Mouse (Mus musculus): ENCODE measurements around the gene Pop5.

Pop5 gene

DNA sequence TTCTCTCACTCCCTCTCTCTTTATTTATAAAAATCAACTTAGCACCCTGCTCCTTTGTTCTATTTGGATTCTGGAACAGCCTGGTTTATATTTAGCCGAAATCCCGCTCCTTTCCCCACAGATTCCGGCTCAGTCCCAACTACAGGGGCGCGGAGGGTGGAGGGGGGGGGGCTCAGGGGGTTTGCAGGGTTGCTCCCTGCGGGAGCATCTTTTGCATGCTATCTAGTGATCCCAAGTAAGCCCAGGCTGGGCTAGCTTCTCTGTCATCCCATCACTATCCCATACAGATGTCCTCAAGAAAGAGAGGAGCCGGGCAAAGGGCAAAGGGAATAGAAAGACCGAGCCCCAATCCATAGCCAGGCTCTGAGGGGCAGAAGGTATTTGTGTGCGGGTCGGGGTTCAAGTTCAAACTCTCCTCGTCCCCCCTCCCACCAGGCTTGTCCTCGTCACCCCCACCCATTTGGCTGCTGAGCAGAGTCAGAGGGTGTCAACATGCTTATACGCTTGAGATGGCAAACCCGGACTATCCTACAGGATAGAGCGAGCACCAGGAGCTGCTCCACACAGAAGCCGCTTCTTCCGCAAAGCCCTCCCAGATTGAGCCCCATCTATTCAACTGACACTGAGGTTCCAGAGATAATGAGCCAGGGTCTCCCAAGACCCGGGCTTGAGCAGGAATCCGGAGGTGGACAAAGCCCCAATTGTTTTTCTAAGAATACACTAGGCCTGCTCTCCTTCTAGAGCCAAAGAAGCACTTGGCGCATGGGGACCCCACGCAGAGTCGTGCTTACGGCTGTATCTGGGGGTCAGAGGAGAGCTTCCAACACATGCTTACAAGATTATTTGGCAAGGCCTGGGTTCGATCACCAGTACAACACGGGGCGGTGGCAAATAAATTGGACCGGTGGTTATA lies 20.1 kb upstream of the Pop5 start:
- no peak for DNase-seq

DNA sequence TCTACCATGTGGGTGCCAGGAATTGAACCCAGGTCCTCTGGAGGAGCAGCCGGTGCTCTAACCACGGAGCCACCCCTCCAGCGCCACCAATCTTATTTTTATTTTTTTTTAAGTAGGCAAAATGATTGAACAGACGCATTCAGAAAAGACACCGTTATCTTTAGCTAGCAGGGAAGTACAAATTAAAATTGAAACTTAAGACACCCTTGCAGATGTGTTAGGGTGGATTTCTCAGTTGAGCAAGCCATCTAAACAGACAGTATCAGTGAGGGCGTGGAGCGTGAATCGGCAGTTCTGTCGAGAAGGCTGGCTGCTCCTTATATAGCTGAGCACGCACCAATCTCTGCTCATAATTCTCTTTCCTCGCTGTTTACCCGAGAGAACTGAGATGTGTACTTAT lies 17.6 kb upstream of the Pop5 start:
- no peak for DNase-seq

DNA sequence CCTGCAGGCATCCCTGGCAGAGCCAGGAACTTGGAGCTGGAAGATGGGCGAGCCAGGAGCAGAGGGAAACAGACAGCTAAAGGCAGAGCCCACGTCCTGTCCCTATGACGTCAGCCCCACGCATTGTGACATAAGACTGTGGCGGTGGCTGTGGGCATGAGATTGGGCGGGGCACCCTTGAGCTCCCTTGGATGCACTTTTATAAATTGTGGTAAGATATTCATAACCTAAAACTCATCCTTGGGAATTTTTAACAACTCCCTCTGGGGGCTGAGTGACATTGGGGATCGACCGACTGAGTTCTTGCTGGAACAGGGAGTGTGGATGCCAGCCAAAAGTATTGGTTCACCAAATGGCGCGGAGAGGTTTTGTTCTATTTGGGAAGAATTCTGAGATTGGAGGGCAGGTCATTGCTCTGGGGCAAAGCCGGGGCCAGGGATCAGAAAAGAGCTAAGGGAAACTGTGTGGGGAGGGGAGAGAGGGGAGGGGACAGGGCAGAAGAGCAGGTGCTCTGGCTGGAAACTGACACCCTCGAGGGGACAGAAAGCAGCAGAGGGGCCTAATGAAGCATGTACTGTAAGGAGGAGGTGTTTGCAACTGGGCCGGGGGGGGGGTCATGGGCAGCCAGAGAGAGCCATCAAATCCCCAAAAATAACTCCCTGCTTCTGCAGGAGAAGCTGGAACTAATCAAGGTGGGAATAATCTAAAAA lies 14.6 kb upstream of the Pop5 start:
- DNase-seq, result no peak

DNA sequence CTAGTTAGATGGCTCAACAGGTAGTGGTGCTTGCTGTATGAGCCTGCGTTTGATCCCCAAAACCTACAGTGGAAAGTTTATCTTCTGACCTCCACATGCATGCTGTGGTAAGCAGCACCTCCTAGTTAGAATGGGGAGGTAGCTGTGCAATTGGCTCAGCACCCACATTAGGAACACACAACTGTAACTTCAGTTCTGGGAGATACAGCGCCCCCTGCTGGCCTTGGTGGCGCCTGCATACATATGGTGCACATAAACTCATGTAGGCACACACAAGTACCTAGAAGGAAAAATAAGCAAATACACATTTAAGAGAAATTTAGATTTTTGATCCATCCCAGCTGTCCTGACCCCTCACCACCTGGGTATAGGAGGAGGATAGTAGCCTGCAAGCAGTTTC lies 13.2 kb upstream of the Pop5 start:
- DNase-seq, result no peak

DNA sequence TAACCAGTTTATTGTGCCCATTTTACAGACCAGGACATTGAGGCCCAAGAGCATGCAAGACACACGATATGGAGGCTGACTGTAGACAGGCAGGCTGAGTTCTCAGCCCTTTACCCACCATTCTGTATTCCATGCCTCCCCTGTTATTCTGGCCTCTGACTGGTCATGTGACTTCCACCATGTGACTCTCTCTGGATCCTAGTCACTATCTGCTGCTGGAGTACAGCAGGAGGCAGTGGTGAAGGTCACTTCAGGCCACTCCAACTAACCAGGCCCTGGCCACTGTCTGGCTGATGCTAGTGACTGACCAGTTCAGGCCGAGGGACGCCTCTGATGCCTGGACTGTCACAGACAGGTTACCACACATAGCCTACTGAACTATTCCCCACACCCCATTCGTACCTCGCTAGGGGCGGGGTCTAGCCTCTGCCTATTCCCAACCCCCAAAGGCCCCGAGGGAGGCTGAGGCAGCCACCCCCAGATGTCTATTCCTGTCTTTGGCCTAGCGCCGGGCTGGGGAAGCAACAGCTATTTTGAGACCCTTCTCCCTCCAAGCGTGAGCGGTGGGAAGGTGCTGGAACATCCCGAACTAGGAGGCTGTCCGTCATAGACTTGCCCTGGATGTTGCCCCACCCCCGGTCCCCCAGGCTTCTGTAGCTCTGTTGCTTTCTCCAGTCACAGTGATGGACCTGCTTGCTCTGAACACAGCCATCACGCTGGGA lies 4.6 kb upstream of the Pop5 start:
- no peak for DNase-seq

DNA sequence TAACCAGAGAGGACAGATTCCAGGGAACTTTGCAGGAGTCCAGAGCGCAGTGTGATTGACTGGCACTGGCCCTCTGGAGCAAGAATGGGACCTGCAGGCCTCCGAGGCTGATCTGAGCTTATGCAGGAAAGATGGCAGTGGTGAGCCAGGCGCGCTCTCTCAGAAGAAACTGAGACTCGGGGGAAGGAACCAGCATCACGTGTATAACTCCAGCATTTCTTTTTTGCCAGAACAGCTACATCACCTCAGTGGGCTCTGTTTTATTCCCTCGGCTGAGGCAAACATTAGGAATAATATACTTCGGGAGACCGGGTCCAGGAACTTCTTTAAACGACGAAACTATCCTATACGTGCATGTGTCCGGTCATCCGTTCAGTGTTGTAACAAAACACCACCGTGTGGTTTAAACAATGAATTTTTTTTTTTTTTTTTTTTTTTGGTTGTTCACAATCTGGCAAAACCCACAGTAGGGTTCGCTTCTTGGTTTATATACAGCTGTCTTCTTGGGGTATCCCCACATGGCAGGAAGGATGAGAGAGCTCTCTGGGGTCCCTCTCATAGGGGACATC lies 4.0 kb upstream of the Pop5 start:
- DNase-seq, result no peak

DNA sequence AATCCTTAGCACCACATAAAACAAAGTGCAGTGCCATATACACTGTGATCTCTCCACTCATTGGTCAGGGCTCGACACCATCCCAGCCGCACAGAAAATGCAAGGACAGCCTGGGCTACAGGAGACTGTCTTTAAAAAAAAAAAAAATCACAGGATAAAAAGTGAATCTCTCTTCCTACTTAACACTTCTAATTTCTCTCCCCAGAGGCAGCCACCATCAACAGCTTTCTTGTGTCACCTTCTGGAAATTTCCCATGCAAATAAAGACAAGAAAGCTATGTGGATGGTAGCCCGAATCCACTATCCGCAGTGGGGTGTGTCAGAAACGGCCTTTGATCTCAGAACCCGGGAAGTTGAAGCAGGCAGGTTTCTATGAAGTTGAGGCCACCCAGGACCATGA lies 3.1 kb upstream of the Pop5 start:
- DNase-seq, result no peak

DNA sequence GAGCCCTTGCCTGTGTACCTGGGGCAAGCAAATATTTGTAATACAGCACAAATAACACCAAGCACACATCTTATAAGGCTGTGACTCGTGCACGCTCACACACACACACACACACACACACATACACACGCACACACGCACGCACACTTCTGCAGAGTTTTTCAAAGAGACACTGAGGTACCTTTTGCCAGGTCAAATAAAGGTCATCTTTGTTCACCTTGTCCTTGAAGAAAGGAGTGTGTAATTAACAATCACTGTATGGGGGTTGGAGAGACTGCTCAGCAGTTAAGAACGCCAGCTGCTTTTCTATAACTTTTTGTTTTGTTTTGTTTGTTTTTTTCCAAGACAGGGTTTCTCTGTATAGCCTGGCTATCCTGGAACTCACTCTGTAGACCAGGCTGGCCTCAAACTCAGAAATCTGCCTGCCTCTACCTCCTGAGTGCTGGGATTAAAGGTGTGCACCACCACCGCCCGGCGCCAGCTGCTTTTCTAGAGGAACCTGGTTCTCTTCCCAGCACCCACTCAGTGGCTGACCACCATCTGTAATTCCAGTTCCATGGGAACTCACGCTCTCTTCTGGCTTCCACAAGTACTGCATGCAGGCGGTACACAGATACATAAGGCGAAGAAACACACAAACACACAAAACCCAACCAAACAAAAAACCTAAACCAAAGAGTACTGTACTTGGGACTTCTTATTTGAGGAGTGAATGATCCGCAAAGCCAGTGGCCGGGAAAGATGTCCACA lies 2.4 kb upstream of the Pop5 start:
- no peak for DNase-seq

DNA sequence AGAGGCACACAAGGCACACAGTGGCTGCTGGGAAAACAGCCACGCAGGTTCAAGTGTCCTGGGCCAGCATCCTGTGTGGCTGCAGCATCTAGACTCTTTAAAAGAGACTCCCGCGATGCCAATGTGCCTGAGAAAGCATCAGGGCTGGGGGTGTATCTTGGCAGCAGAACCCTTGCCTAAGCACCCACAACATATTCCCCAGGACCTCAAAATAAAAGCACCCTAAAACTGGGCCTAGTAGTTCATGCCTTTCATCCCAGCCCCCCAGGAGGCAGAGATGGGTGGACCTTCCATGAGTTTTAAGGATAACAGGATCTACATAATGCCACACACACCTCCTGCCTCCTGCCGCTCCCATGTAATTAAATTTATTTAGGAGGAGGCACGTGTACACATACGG lies 1.1 kb upstream of the Pop5 start:
- DNase-seq, result no peak

DNA sequence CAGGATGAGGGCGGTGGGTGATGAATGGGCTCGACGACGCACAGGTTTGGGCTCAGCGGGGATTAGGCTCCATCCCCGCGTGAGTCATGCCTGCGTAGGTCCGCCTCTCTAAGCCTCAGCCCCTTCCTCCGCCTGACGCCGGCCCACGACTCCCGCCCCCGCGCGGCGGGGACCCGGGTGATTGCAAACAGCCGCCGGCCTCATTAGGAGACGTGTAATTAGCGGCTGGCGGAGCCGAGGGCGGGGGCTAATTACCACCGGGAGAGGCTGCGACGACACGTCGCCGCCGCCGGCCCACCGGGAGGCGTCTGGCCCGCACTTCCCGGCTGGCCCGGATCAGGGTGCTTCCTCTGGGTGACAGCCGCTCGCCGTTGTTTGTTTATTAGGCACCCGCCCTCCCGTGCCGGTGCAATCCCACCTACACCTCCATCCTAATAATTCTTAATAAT lies 289 bp upstream of the Pop5 start:
- DNase-seq, result peak; percentile 71 to 80

DNA sequence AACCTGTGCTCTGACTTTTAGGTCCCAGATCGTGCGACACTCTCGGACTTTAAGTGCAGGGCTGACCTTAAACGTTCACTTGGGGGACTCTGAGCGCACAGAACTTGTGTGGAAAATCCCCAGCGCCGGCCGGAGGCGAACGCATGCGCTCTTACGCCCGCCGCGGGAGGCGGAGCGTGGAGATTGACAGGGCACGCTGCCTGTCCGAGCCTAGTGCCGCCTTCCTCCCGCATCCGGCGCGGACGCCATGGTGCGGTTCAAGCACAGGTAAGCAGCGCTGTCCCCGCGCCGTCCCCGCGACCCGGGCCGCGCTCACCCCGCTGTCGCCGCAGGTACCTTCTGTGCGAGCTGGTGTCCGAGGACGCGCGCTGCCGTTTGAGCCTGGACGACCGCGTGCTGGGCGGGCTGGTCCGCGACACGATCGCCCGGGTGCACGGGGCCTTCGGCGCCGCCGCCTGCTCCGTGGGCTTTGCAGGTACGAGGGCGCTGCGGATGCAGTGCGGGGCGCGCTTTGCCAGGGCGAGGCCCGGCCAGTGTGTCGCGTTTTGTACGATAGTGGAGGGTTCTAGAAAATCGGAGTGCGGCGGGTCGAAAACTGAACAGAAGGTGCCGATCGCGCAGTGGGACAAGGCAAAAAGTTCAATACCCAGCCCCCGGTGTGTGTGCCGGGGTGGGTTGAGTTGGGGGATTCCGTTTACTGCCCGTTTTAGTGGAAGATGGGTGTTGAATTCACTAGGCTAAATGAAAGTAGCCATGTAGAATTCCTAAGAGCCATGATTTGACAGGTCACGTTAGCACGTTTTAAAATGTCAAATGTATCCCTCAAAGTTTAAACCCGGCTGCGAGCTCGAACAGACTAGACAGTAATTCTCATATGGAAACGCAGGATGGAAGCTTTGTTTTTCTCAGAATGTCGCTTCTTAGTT lies 2.4 kb downstream of the Pop5 start:
- DNase-seq, result peak; percentile 94 to 96

DNA sequence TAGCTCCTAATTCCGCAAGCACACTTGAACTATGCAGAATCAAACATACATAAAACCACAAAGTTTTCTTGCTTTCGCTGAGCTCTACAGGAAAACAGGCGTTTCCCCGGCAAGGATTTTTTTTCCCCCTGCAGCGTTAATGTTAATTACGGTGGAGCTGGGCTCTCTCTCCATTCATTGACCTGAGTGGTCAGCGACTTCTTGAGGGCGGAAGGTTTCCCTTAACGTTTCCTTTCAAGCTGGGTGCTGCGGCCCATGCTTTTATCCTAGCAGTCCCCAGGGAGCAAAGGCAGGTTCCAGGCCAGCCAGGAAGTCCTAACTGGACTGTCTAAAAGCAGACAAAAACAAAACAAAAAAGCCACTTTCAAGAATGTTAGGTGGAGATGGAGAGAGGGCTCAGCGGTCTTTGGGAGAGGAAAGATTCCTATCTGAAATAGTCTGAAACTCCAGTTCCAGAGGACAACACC lies 3.1 kb downstream of the Pop5 start:
- DNase-seq, result peak; percentile 21 to 48

DNA sequence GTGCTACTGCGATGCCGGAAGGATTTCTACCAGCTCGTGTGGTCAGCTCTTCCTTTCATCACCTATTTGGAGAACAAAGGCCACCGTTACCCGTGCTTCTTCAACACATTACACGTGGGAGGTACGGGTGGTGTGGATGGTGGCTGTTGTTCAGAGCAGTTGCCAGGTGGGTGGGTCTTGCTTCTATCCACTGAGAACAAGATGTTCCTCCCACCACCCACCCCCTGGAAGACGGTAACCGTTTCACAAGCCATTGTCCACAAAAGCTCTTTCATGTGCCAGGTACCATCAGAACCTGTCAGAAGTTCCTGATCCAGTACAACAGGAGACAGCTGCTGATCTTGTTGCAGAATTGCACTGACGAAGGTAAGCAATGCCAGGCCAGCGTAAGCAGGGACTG lies 4.6 kb downstream of the Pop5 start:
- no peak for DNase-seq

DNA sequence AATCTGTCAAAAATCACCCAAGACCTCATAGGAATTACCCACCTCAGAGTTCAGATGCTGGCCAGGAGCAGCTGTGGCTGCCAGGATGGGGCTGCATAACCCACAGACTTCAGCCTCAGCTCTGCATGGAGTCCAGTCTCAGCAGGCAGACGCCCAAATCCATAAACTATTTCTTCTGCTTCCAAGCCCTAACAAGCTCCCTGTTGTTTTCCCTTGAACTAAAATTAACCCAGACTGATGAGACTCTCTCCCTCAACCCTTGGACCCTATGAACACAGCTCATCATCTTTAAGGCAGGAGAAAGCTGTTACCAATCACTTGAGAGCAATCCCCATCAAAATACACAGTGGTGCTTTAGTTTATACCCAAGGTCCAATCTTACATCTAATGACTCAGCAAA lies 19.8 kb downstream of the Pop5 start:
- no peak for DNase-seq

DNA sequence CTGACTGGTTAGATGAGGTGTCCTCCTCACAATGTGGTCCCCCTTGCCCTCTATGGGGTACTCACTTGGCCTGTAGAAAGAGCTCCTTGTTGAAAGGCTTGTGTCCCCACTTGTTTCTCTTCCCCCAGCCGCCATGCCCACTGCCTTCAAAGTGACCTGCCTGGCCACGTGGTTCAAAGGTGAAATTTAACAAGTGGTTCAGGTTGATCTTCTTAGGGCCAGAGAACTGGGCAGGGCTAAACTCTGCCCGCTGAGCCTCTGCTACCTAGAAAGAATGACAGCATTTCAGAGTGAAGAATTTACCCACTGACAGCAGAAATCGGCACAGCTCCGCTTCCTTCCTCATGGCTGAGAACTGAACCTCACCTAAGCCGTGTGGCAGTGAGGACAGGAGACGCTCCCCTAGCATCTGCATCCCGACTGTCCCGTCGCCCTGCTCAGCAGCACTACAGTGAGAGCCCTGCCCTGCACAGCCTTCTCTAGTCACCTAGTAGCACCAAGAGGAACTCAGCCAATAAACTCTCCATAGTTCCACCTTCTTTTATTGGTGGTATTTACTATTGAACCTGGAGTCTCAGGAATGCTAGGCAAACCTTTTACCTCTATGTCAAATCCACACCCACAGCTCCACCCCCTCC lies 21.4 kb downstream of the Pop5 start:
- DNase-seq, result no peak

DNA sequence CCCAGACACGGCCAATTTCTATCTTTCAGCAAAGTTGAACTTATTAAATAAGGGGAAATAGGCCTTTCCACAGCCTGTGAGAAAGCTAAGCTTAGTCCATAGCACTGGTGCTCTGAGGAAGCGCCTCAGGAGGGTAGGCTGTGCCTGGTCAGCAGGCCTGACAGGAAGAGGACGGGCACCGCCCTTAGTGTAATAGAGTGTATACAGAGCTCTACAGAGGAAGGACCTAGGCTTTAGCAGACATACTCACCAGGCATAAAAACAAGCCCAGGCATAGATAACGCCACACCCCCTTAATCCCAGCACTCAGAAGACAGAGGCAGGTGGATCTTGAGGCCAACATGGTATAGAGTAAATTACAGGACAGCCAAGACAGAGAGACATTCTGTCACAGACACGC lies 24.7 kb downstream of the Pop5 start:
- DNase-seq, result no peak

DNA sequence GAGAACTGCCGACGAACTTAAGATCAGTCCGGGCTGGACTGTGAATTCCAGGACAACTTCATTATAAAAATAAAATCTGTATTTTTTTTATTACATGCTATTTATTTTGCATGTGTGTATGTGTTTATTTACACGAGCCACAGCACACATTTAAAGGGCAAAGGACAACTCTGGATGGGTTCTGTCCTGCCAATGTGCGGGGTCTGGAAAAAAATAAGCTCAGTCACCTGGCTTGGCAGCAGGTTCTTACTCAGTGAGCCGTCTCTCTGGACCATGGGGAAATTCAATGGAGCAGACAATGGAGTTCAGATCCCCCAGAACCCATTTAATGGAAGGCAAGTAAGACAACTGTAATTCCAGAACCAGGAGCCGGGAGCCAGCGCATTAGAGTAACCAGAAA lies 25.5 kb downstream of the Pop5 start:
- no peak for DNase-seq

DNA sequence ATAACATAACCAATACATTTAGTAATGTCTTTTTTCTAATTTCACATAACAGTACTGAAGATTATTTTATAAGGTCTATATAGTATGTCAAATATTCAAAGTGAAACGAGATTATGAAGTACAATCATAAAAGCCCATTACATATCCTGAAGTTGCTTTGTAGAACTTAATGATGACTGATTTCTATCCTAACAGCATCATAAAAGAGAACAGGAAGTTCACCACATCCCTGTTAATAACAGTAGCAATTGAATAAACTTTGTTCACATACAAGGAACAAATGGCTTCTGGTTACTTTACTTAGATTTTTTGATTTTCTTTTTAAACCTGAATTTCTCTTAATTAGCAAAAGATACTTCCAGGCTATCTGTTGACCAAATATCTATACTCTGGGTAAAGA lies 26.2 kb downstream of the Pop5 start:
- DNase-seq, result no peak

DNA sequence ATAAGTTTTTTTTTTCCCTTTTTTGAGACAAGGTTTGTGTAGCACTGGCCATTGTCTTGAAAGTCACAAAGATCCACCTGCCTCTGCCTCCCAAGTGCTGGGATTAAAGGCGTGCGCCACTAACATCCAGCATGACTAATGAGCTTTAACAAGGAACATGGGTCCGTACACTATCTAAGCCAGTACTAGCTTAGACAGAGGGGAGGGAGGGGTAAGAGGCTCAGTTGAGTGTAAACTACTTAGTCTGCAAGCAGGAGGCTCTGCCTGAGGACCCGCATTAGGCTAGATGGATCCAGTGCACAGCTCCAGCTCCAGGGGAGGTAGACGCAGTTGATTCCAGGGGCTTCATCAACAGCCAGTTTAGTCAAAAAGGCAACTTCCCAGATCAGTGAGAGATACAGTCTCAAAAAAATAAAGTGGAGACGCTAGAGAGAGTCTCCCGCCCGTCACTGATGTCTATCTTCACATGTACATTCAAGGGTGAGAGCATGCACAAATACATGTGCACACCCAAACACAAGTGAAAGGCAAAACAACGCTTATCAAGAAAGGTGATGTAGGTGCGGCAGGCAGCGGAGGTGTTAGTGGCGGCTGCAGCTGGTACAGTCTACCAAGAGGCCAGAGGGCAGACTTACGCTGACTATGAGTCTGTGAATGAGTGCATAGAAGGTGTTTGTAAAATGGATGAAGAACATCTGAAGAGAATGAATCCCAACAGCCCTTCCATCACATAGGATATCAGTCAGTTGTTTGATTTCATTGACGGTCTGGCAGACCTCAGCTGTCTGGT lies 27.1 kb downstream of the Pop5 start:
- DNase-seq, result no peak

DNA sequence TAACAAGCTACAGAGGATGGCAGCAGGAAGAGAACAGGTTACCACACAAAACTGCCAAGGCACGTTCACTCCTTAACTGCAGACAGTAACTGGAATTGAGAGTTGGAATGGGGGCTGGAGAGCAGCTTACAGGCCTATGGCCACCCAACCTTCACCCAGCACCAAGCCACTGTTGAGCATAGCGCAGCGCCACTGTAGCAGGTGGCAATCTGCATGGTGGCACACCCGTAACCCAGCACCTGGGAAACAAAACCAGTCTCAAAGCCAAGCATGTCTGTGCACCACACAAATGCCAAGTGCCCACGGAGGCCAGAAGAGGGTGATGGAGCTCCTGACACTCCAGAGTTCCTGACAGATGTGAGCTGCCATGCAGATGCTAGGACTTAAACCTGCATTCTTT lies 30.7 kb downstream of the Pop5 start:
- DNase-seq, result no peak
